Mouse (Mus musculus) adrenal gland (tissue): ENCODE measurements around the gene Erf.

Experiments
- intact Hi-C: fragments of 180-260 bp; cut with DNase I; formaldehyde crosslinking; loops from one replicate; pipeline ENCODE4 v1.15.1; 2025

Gene Erf

GRCm38 (mm10) chr7:25240631-25241030 is 9.9 kb downstream of the Erf start:
- intact Hi-C loops = loop anchor here (5.0 kb wide), 2 partner anchors 77 to 92 kb away; partner anchors contain the start of gene Megf8

GRCm38 (mm10) chr7:25238829-25239623 is 11.5 kb downstream of the Erf start:
- intact Hi-C loops = loop anchor here (1.0 kb wide), 1 partner anchor 39 kb away; no protein-coding TSS in a partner anchor

- intact Hi-C loops = no loop called here
These were observed 12.4 kb downstream of the Erf start for GRCm38 (mm10) chr7:25238015-25238706.

- intact Hi-C loops = no loop called here
These were observed 13.1 kb downstream of the Erf start, which contains the start of gene Gsk3a for GRCm38 (mm10) chr7:25237249-25238014. Gene Gsk3a (minus strand): TSS chr7:25237851.

- intact Hi-C loops = no loop called here
These were observed 15.0 kb downstream of the Erf start for GRCm38 (mm10) chr7:25235526-25235925.

DNA sequence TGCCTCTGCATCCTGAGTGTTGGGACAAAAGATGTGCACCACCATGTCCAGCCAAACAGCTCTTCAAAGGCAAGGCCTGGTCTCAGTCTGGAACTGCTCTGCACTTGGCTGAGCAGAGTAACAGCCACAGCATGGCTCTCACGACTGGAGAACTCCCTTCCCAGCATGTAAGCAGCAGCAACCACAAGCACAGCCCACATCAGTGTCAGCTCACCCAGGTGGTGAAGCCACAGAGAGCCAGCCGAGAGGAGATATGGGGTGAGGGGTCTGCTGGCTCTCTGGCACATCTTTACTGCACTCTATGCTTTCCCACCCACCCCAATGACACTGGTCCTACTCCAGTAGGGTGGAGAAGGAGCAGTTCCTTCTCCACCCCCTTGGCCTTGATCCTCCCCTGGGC is 17.5 kb downstream of the Erf start:
- intact Hi-C loops = no loop called here

DNA sequence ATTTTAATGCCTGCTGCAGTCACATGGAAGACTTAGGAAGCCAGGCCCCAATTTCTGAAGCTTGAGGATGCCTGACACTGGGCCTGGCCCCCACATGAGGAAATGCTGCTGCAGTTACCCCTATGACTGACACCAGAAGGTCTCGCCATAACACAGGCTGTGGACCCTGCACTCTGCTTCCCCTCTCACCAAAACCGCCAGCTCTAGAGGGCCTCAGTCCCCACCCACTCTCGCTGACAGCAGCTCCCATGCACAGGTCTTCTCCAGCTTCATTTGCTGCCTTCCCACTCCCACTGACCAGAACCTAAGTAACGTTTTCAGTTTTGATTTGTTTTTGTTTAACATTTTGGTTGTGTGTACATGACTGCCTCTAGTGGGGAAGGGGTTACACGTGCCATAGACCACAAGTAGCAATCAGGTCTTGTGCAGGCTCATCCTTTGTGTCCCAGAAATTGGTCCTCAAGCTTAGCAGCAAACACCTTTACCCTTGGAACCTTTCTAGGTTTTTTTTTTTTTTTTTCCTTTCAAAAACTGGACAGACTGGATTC is 18.4 kb downstream of the Erf start:
- intact Hi-C loops = no loop called here

DNA sequence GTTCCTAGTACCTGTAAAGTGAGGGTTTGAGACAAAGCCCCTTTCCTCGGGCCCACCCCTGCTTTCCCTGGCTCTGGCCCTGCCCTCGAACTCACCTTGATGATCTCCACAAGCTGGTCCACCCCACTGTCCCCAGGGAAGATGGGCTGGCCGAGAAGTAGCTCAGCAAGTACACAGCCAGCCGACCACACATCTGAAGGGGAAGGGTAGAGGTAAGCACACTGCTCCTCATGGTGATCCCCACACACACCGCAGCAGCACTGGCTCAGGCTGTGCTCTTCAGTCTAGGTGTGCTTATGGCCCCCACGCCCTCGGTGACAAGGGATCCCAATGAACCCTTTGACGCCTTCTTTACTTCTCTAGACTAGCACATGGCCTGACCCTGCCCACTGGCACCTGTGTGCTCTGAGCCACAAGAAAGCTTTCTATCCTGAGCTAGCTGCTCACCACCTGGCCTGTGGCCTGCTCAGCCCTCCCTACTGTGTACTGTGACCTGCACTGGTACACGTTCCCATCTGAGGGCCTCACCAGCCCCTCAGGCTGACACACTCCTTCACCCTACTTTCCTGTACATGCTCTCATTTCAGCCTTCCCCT is 19.8 kb downstream of the Erf start:
- intact Hi-C loops = no loop called here

- intact Hi-C loops = no loop called here
These were observed 22.8 kb downstream of the Erf start for GRCm38 (mm10) chr7:25227523-25228300.

GRCm38 (mm10) chr7:25222275-25222967 is 28.1 kb downstream of the Erf start:
- intact Hi-C loops = no loop called here

DNA sequence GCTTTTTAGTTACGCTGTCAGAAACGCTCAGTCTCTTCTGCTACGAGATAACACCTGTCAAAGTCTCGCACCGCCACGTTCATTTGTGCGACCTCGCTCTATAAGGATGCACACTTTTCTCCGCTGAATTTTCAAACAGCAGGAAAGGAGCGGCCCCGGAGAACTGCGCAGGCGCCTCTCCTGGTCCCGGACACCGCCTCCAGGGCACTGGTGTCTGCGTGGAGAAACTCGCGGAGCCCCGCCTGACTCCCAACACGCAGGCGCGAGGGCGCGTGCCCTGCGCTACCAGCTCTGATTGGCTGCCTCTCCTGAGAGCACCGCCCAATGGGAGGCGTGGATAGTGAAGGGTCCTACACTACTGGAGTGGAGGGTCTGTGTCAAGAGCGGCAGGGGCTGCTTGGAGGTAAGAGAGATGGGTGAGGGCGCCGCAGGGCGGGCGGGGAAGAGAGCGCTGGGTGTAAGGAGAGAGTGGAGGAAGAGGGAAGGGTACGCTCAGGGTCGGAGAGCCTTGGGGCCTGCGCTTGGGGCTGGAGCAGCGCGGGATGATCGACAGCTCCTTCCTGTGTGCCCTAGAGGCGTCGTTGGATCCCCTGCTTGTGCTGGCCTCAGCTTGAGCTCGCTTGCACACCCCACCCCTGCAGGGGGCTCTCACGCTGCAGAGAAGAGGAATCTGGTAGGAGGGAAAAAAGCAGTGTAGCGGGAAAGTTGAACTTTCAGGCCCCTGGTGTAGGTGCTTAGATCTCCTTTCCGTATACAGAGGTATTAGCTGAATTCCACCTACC is 29.3 kb downstream of the Erf start, which contains the start of gene Zfp526:
TSS of gene Zfp526 (plus strand) at position 324 of the 782 bp plus-strand sequence.
- intact Hi-C loops = no loop called here

DNA sequence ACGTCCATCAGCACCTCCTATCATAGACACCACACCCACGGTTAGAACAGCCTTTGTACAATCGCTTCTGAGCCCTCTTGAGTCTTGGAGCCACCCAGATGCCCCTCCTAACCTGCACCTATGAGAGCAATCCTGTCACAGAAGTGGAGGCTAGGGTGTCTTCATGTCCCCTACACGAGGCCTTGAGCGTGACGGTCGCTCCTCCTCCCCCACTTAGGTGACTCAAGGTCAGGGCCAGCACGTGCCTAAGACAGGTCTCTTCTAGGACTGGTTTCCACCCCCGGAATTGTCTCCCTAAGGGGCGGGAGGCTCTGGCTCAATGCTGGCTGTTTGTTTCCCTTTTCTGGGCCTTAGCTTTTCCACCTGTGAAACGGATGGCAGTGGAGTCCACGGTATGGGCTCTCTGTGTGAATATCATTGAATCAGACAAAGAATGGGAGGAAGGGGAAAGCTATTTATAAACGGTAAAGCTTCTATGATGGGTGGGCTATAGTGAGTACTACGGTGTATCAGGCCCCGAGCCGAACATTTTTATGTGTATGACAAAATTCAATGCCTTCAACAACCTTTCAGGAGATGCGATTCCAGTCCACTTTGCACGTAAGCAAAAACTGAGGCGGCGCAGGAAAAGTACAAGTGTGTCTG is 30.0 kb downstream of the Erf start, which contains the start of gene Dedd2:
TSS of gene Dedd2 (minus strand) at position 159 of the 645 bp plus-strand sequence.
- intact Hi-C loops = no loop called here

DNA sequence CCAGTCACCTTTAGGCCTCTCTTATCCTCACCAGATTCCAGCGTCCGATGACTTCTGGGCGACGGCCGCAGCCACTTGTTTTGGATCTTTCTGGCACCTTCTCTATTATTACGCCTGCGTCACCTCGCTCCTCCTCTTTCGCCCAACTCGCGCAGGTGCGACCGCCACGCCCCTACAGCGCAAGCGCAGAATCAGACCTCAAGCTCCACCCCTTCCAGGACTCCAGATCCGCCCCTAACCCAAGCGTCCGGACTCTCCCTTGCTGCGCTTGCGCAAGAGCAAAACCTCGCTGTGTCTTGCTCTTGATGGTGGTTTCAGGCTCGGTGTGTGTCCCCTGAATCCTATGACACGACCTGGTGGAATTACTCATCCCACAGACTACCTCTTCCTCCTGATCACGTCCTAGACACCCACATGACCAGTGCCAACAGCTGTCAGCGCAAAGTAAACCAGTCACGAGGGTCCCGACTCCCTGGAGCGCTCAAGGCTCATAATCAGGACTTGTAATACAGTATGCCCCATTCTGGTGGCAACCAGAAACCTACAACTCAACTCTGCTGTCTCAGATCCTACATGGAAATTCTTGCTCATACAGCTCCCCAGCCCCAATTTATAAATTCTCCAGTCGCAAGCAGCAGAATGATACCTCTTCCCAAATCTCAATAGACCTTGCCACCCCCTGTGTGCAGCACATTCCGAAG is 30.7 kb downstream of the Erf start:
- intact Hi-C loops = no loop called here

DNA sequence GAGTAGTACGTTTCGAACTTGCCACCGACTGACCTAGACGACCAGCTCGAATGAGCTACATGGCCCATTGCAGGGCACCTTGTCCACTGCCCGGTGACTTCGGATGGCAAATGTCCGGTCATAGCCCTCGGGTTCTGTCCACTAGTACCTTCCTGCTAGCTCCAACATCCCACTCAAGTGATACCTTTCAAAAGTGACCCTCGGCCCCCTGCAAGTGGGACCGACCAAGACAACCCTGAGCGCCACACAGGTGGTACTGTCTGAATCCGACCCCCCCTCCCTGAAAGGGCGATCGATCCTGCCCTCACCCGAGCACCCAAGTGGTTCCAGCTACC is 31.2 kb downstream of the Erf start:
- intact Hi-C loops = no loop called here

DNA sequence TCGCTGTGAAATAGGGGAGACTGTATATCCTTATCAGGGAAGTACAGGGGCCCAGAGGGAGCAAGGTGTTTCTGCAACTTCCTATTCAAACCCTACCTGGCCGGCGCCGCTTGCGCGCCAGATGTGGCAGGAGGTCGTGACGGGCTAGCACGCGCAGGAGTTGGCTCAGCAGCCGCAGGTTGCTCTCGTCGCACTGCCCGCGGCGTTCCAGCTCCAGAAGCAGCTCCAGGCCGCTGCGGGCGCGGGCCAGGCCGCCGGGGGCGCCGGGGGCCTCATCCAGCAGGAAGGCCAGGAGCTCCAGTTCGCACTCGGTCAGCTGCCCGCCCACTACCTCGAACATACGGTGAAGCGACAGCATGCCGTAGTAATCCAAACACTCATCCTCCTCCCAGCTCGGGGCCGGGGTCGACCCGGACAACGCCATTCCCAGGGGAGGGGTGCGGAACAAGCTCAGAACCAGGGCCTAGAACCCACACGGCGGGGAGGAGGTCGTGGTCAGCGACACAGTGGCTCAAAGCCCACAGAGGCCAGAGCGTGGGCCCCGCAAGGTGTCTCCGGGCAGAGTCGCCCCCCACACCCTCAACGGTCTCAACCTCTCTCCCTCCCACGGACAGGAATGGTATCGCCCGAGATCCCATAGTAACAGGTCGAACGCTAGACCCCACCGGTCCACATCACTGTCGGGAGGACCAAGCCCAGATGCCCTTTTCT is 31.7 kb downstream of the Erf start:
- intact Hi-C loops = no loop called here

GRCm38 (mm10) chr7:25217653-25218395 is 32.7 kb downstream of the Erf start:
- intact Hi-C loops = no loop called here
